In genomic region chr8:82774482-82774881, GRCm38 (mm10) we compare ENCODE assay signal across 8 mouse cellular contexts. TPM values are rescaled to one million over a fixed set of nuclear protein-coding genes. Genes with fewer than 3 reads are reported as not detected.
A peak's percentile ranks its signal among the peaks of the same experiment; 100 is the strongest.
DNase-seq lines count a peak whose midpoint lies in the region; ATAC-seq and TF ChIP-seq lines count a peak whose summit lies in the region.

No protein-coding gene starts in this region.

- no peak overlapping the region for H3K27ac ChIP-seq in cerebellum, adult 2 months (ENCODE audit: insufficient read depth, low read length)
- no peak overlapping the region; the same call in 1 of the 2 replicates for H3K27ac ChIP-seq in intestine, embryonic 16.5 days (ENCODE audit: low read length)
- H3K27ac ChIP-seq in midbrain, postnatal 0 days (ENCODE audit: low read depth, low read length): peak overlapping the region; percentile 82

- H3K4me3 ChIP-seq in cerebellum, adult 2 months (replicated peaks; ENCODE audit: insufficient read depth, low read depth, low read length): peak overlapping the region; percentile 14
- peak overlapping the region; percentile 87 for H3K4me3 ChIP-seq in intestine, embryonic 16.5 days (ENCODE audit: low read length)
- peak overlapping the region; percentile 93 for H3K4me3 ChIP-seq in midbrain, postnatal 0 days (ENCODE audit: low read depth, low read length)

- peak overlapping the region; percentile 55 for H3K9ac ChIP-seq in intestine, embryonic 16.5 days (ENCODE audit: low read depth, low read length)
- H3K9ac ChIP-seq in midbrain, postnatal 0 days (replicated peaks; ENCODE audit: low read length, poor library complexity, severe bottlenecking): peak overlapping the region; percentile 90

- H3K9me3 ChIP-seq in intestine, embryonic 16.5 days (ENCODE audit: control insufficient read depth, low read length): no peaks in the 10 kb centered on the region
- H3K9me3 ChIP-seq in midbrain, postnatal 0 days (ENCODE audit: low read length): no peaks in the 10 kb centered on the region

- no peaks in the 10 kb centered on the region for H3K36me3 ChIP-seq in intestine, embryonic 16.5 days (ENCODE audit: control insufficient read depth, insufficient read depth, low read length)
- peaks cover 12% of the 10 kb centered on the region for H3K36me3 ChIP-seq in midbrain, postnatal 0 days (ENCODE audit: insufficient read depth, low read length)

- peak overlapping the region; percentile 58 for H3K4me2 ChIP-seq in intestine, embryonic 16.5 days (ENCODE audit: low read depth, low read length)
- H3K4me2 ChIP-seq in midbrain, postnatal 0 days (ENCODE audit: low read depth, low read length, poor library complexity, severe bottlenecking): peak overlapping the region; percentile 66

- TF ChIP-seq POLR2A in cerebellum, adult 2 months (IDR thresholded peaks at IDR 0.05; ENCODE audit: borderline replicate concordance, insufficient read depth, low read length): no peak

- WGBS in cerebellum, adult 2 months: 51% methylated on average over 6 of the region's 6 CpGs
- WGBS in intestine, embryonic 16.5 days: 51% methylated on average over 6 of the region's 6 CpGs
- 38% methylated on average over 6 of the region's 6 CpGs for WGBS in midbrain, postnatal 0 days

- no peak for TF ChIP-seq CTCF in cerebellum, adult 2 months (IDR thresholded peaks at IDR 0.05; ENCODE audit: borderline replicate concordance, insufficient read depth, low read depth, low read length)
- TF ChIP-seq CTCF in midbrain, postnatal 0 days (IDR thresholded peaks at IDR 0.05): no peak

- H3K4me1 ChIP-seq in cerebellum, adult 2 months (ENCODE audit: control insufficient read depth, insufficient read depth, low read length): no peaks in the 10 kb centered on the region; the same call in 1 of the 2 replicates
- 0 out of 2 replicates have a peak, but pooled peaks cover 2% of the 10 kb centered on the region for H3K4me1 ChIP-seq in intestine, embryonic 16.5 days (ENCODE audit: control insufficient read depth, insufficient read depth, low read length)
- no peaks in the 10 kb centered on the region for H3K4me1 ChIP-seq in midbrain, postnatal 0 days (ENCODE audit: insufficient read depth, low read length)

- ATAC-seq in intestine, embryonic 16.5 days: peak; percentile 37
- peak; percentile 74 for ATAC-seq in midbrain, postnatal 0 days (ENCODE audit: low FRiP score)

- no peak for DNase-seq in cerebellum, adult 2 months
- DNase-seq in cerebellum, adult 8-10 months: no peak
- peak; percentile 43 for DNase-seq in right cerebral cortex, adult 18-20 months
- no peak for DNase-seq in right cerebral cortex, postnatal 14 days
- DNase-seq in midbrain, postnatal 0 days (ENCODE audit: low spot score): no peak
- DNase-seq in ovary, postnatal 14 days (ENCODE audit: low spot score): no peak
- DNase-seq in adrenal gland, adult 2 months: no peak

- no peaks in the 10 kb centered on the region for H3K27me3 ChIP-seq in cerebellum, adult 2 months (ENCODE audit: control insufficient read depth, insufficient read depth, low read length)
- H3K27me3 ChIP-seq in intestine, embryonic 16.5 days (replicated peaks; ENCODE audit: control insufficient read depth, insufficient read depth, low read length): no peaks in the 10 kb centered on the region
- H3K27me3 ChIP-seq in midbrain, postnatal 0 days (ENCODE audit: insufficient read depth, low read length): no peaks in the 10 kb centered on the region

RNA-seq across cellular contexts. Expression of gene Zfp330, which starts 0.5 kb away (rescaled TPM):
- polyA plus RNA-seq in cerebellum, adult 2 months (2012; rRNA removed): 41.1 and 42.0 TPM in 2 replicates
- polyA plus RNA-seq in intestine, embryonic 16.5 days (2015; fragmentation: Nextera tagmentation; extraction: Ambion mirVana): 55.8 and 55.9 TPM in 2 replicates
- 39.0 and 64.6 TPM in 2 replicates for total RNA-seq in midbrain, postnatal 0 days (2014; rRNA removed)
- polyA plus RNA-seq in midbrain, postnatal 0 days (2015; fragmentation: Nextera tagmentation; extraction: Ambion mirVana): 71.8 and 74.6 TPM in 2 replicates
- total RNA-seq in adrenal gland, adult 2 months (2021): 10 to 100 TPM; 32.6 to 33.4 TPM
- 2.6 and 4.3 TPM in 2 replicates for polyA plus RNA-seq in adrenal gland, adult 2 months (2012; rRNA removed)

Comparison
In these comparisons a context has a peak if more than half of its experiments do, and no peak if none do; other contexts are left out.
1. H3K4me3 ChIP-seq: peak in every context shown above with its lines; median percentile 93 in midbrain, postnatal 0 days; 87 in intestine, embryonic 16.5 days; 14 in cerebellum, adult 2 months.